Mouse (Mus musculus) gastrocnemius, postnatal 4 days (tissue): Measurements from ENCODE around the gene AK157302. TPM values are rescaled to one million over a fixed set of nuclear protein-coding genes. Genes with fewer than 3 reads are reported as not detected.
"Not testable (repeated sequence)": the region's sequence is repeated elsewhere in the genome, so short reads cannot be mapped to it uniquely, and the experiment has no call there.

Source experiments
- DNase-seq, 2 experiments: peaks; one replicate each; pipeline ENCODE4 v3.0.0; 2021 to 2022; ENCODE audit warnings: low spot score in 2 of 2, mixed read lengths in 2 of 2
- long read RNA-seq, 2 experiments: library from polyadenylated mRNA; stranded (forward); transcript quantifications; one replicate each; pipeline ENCODE4 v2.0.0; 2021
- total RNA-seq, 2 experiments: library from RNA; stranded (reverse); gene quantifications; 2 replicates each; pipeline ENCODE4 v1.2.3; 2021

AK157302 gene
- 10 to 100 TPM; 10.2 to 12.5 TPM for total RNA-seq
- long read RNA-seq, experiment 1, transcript AK157302-201 (1 exons, 1,924 nt), result major isoform, 28 of 28 reads
- long read RNA-seq, experiment 1, partial matches to known transcripts, result 0 of 28 reads
- long read RNA-seq, experiment 1, other reads (novel, unspliced or antisense), result 0 of 28 reads
- long read RNA-seq, experiment 2, transcript AK157302-201 (1 exons, 1,924 nt), result major isoform, 36 of 36 reads
- long read RNA-seq, experiment 2, partial matches to known transcripts, result 0 of 36 reads
- long read RNA-seq, experiment 2, other reads (novel, unspliced or antisense), result 0 of 36 reads

- DNase-seq, result no peak
Measured at GRCm38 (mm10) chr13:21495080-21495479, at the start of gene AK157302. Gene AK157302, plus strand, starts transcription at chr13:21495223.

GRCm38 (mm10) chr13:21446796-21447195 is 48.2 kb upstream of the AK157302 start:
- no peak for DNase-seq

GRCm38 (mm10) chr13:21447856-21448614 is 47.0 kb upstream of the AK157302 start:
- no peak for DNase-seq

GRCm38 (mm10) chr13:21453042-21453441 is 42.0 kb upstream of the AK157302 start:
- DNase-seq, result no peak

GRCm38 (mm10) chr13:21453449-21453848 is 41.6 kb upstream of the AK157302 start, which contains the start of gene Zscan26:
Gene Zscan26, minus strand, starts transcription at chr13:21453730.
- DNase-seq, result peak; percentile 43 to 82

- DNase-seq, result no peak
Measured at GRCm38 (mm10) chr13:21454133-21454532, 40.9 kb upstream of the AK157302 start.

DNA sequence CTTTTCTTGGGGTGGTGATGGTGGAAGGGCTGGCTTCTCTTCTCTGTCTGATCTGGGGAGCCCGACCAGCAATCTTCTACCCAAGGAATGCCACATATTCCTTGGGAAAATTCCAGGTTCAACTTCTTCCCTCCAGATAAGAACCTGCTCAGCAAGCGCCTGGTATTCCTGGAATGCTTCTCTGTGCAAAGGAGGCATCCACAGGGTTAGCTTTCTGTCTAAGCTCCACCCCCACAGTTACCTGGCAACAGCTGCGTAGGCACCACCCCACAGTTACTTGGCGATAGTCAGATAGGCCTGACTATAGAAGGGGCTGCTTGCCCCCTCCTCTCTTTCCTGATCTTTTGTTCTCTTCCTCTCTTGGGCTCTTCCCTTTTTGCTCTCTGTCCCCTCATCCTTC is 38.7 kb upstream of the AK157302 start:
- DNase-seq, result no peak

DNA sequence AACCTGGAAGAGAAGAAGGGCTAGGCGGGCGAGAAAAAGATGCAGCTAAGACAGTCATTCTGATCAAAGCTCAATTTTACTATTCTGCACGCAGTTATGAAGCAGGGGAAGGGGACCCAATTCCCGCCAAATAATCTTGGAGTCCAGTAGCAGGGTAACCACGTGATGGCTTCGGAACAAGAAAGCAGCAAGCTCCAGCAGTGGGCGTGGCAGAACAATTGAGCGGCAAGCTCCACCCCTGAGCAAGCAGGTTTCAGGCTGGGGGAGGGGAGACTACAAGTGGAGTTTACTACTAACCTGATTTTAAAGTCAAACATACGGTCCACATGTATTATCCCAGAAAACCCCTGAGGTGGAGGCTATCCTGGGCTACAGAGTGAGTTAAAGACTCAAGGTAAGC is 32.5 kb upstream of the AK157302 start:
- not testable (repeated sequence) for DNase-seq

- DNase-seq, result no peak
Measured at GRCm38 (mm10) chr13:21467336-21467735, 27.7 kb upstream of the AK157302 start.

GRCm38 (mm10) chr13:21468061-21469019 is 26.7 kb upstream of the AK157302 start, which contains the start of gene Nkapl:
Gene Nkapl, minus strand, starts transcription at chr13:21468509.
- peak; percentile 58 to 79 for DNase-seq

GRCm38 (mm10) chr13:21469097-21469496 is 25.9 kb upstream of the AK157302 start:
- DNase-seq, result no peak

- no peak for DNase-seq
Measured at GRCm38 (mm10) chr13:21472427-21472826, 22.6 kb upstream of the AK157302 start.

- peak; percentile 24 to 62 for DNase-seq
Measured at GRCm38 (mm10) chr13:21478759-21479670, 16.0 kb upstream of the AK157302 start, which contains the start of the genes Zkscan4 and Gm10065. Gene Zkscan4, plus strand, starts transcription at chr13:21478907. Gene Gm10065, minus strand, starts transcription at chr13:21479441.

DNA sequence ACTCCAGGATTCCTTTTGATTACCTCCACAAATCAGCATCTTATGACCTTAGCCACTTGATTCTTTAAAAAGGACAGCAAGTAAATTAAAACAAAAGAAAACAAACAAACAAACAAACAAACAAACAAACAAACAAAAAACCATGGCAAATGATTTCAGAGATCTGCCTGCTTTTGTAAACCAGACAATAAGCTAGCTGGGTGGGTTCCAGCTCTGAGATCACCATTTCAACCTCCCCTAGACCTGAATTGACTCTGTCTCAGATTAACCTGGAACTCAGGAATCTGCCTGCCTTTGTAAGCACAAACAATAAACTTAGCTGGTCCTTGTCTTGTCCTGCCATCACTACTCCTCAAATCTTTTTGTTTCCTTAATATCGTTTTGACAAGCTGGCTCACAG is 8.1 kb upstream of the AK157302 start:
- DNase-seq, result no peak

GRCm38 (mm10) chr13:21492847-21493246 is 2.2 kb upstream of the AK157302 start:
- no peak for DNase-seq

- not testable (repeated sequence) for DNase-seq
Measured at GRCm38 (mm10) chr13:21501182-21501581, 6.2 kb downstream of the AK157302 start, which contains the start of gene Gm11273. Gene Gm11273, minus strand, starts transcription at chr13:21501418.

DNA sequence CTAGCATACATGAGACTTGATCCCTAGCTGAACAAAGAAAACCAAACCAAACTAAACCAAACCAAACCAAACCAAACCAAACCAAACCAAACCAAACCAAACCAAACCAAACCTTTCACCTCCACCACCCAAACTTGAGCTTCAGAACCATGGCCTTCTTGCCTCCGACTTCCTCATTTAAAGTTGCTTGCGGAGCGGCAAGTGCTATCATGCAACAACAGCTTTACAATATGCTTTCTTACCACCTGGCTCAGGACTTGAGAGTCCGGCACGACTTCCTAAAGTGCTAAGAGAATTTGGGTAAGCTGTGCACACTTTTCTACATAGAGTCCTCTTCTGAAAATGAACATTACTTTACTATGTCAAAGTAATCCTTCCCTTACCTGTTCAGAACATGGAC is 7.3 kb downstream of the AK157302 start:
- no peak for DNase-seq

GRCm38 (mm10) chr13:21506221-21506649 is 11.2 kb downstream of the AK157302 start:
- DNase-seq, result peak; percentile 41 to 76

- DNase-seq, result no peak
Measured at GRCm38 (mm10) chr13:21530136-21530535, 35.1 kb downstream of the AK157302 start.

DNA sequence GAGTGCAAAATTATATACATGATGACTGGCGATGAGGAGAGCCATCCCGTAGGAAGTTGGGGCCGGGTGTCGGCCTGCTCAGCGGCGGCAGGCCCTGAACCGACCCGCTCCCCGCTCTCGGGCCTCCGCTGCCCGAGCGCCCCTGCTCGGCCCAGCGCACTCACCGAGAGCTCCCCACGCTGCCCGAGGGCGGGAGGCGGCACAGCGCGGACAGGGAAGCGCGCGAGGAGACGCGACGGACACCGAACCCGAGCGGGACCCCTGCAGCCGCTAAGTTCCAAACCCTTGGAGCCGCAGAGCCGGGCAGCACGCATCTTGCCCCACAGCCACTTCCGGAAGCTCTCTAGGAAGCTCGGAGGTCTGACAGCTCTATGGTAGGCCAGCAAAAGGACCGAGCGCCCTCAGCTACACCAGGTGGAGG is 35.8 kb downstream of the AK157302 start, which contains the start of gene Zkscan8:
TSS of gene Zkscan8 (minus strand) at position 340 of the 421 bp plus-strand sequence.
- peak; percentile 44 to 85 for DNase-seq
